Mouse (Mus musculus): ENCODE measurements at regions not wholly inside any gene's neighbourhood (a gene's known extent, or its start where the extent isn't known, plus 50 kb on each side); places are given as distances from the start of the nearest gene placed in this dataset.

DNA sequence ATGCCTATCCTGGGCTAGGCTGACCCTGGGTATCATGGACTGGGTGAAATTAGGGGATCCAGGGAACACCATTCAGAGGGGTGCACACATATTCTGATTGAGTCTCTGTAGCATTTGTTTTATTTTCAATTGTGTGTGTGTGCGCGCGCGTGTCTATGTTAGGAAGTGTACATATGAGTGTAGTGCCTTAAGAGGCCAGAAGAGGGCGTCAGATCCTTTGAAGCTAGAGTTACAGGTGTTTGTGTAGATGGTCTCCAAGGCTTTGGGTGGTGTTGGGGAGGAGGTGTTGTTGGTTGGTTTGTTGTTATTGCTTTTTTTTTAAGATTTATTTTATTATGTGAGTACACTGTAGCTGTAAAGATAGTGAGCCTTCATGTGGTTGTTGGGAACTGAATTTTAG is 147.4 kb upstream of the Clint1 start:
- Histone ChIP-seq H3K4me1 (ENCODE audit: control insufficient read depth, insufficient read depth, low read length) (no peaks in the 10 kb centered on the region), H3K4me3 (ENCODE audit: control insufficient read depth, low read depth, low read length) (no peak overlapping the region), H3K36me3 (ENCODE audit: control insufficient read depth, insufficient read depth, low read length) (no peaks in the 10 kb centered on the region), H3K27ac (ENCODE audit: control insufficient read depth, insufficient read depth, low read depth, low read length) (no peak overlapping the region), H3K27me3 (ENCODE audit: control insufficient read depth, insufficient read depth, low read length) (no peaks in the 10 kb centered on the region)
- no peak for TF ChIP-seq CTCF (IDR thresholded peaks at IDR 0.05; ENCODE audit: control insufficient read depth, insufficient read depth, insufficient replicate concordance, low read depth, low read length)
- no peak for TF ChIP-seq POLR2A (IDR thresholded peaks at IDR 0.05; ENCODE audit: control insufficient read depth, low read depth, low read length)

DNA sequence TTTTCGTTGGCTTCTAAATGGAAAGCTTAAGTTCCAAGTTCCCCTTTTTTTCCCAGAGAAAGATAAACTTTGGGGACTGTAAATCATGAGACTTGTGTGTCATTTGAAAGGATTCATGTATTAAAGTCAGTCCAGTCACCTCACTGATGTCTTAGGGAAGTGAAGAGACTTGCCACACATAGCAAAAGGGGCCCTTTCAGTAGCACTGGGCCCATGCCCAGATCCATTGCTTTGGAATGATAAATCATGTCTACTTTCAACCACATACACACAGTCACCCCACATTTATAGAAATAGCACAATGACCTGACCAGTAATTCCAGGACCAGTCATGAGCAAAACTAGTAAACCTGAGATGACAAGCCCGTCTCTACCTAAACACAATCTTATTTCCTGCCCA is 133.2 kb upstream of the Clint1 start:
- H3K27ac ChIP-seq (ENCODE audit: control insufficient read depth, insufficient read depth, low read depth, low read length), result no peak overlapping the region
- no peak overlapping the region for H3K4me3 ChIP-seq (ENCODE audit: control insufficient read depth, low read depth, low read length)
- TF ChIP-seq CTCF (IDR thresholded peaks at IDR 0.05; ENCODE audit: control insufficient read depth, insufficient read depth, insufficient replicate concordance, low read depth, low read length) (no peak), POLR2A (IDR thresholded peaks at IDR 0.05; ENCODE audit: control insufficient read depth, low read depth, low read length) (no peak)
- H3K4me1 ChIP-seq (ENCODE audit: control insufficient read depth, insufficient read depth, low read length), result no peaks in the 10 kb centered on the region
- no peaks in the 10 kb centered on the region for H3K36me3 ChIP-seq (ENCODE audit: control insufficient read depth, insufficient read depth, low read length)
- H3K27me3 ChIP-seq (ENCODE audit: control insufficient read depth, insufficient read depth, low read length), result no peaks in the 10 kb centered on the region

DNA sequence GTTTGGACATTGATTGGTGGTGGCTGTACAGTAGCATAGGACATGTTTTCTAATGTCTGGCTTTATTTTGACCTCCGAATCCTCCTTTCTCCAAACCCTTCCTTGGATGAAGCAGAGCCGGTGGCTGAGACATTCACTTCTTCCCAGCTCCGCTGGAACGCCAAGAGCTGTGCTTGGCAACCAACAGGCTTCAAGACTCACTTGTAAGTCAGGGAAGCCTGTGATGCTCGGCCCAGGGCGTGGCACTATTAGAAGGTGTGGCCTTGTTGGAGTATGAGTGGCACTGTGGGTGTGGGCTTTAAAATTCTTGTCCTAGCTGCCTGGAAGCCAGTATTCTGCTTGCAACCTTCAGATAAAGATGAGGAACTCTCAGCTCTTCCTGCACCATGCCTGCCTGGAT is 132.0 kb upstream of the Clint1 start:
- H3K36me3 ChIP-seq (ENCODE audit: control insufficient read depth, insufficient read depth, low read length), result no peaks in the 10 kb centered on the region
- H3K4me3 ChIP-seq (ENCODE audit: control insufficient read depth, low read depth, low read length), result no peak overlapping the region
- no peak overlapping the region for H3K27ac ChIP-seq (ENCODE audit: control insufficient read depth, insufficient read depth, low read depth, low read length)
- no peaks in the 10 kb centered on the region for H3K4me1 ChIP-seq (ENCODE audit: control insufficient read depth, insufficient read depth, low read length)
- H3K27me3 ChIP-seq (ENCODE audit: control insufficient read depth, insufficient read depth, low read length), result no peaks in the 10 kb centered on the region
- TF ChIP-seq POLR2A (IDR thresholded peaks at IDR 0.05; ENCODE audit: control insufficient read depth, low read depth, low read length) (no peak), CTCF (IDR thresholded peaks at IDR 0.05; ENCODE audit: control insufficient read depth, insufficient read depth, insufficient replicate concordance, low read depth, low read length) (no peak)

DNA sequence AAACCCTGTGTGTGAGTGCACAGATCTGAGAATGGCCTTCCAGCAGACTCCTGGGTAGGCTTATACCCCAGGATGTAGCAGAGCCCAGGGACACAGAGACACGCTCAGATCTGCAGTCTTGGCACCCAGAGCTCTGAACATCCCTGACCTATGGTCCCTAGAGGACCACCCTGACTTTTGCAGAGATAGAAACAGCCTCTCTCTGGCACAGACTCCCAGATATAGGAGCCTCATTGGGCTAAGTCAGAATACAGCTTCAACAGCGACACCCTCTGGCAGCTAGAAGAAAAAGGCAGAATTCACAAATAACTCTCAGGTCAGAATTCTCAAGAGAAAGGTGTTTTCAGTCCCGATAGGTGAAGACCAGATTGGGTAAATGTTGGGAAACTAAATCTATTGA is 115.3 kb upstream of the Clint1 start:
- Histone ChIP-seq H3K27ac (ENCODE audit: control insufficient read depth, insufficient read depth, low read depth, low read length) (no peak overlapping the region), H3K4me3 (ENCODE audit: control insufficient read depth, low read depth, low read length) (no peak overlapping the region), H3K36me3 (ENCODE audit: control insufficient read depth, insufficient read depth, low read length) (no peaks in the 10 kb centered on the region), H3K27me3 (ENCODE audit: control insufficient read depth, insufficient read depth, low read length) (no peaks in the 10 kb centered on the region), H3K4me1 (ENCODE audit: control insufficient read depth, insufficient read depth, low read length) (no peaks in the 10 kb centered on the region)
- TF ChIP-seq POLR2A (IDR thresholded peaks at IDR 0.05; ENCODE audit: control insufficient read depth, low read depth, low read length) (no peak), CTCF (IDR thresholded peaks at IDR 0.05; ENCODE audit: control insufficient read depth, insufficient read depth, insufficient replicate concordance, low read depth, low read length) (no peak)

DNA sequence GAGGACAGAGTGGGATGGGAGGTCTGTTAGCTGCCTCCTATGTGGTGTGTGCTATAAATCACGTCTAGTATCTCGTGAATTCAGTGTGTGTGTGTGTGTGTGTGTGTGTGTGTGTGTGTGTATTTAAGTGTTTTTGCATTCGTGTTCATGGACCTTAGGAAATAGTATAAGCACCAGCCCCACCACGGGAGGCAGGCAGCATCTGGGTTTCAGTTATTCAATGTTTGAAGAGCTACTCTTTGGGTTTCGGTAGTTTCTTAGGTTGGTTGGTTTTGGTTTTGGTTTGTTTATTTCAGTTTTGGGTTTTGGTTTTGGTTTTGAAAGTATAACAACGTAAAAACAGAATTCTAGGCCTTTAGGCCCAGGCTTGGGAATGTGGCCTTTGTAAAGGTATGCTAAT is 113.5 kb upstream of the Clint1 start:
- no peaks in the 10 kb centered on the region for H3K36me3 ChIP-seq (ENCODE audit: control insufficient read depth, insufficient read depth, low read length)
- TF ChIP-seq CTCF (IDR thresholded peaks at IDR 0.05; ENCODE audit: control insufficient read depth, insufficient read depth, insufficient replicate concordance, low read depth, low read length), result no peak
- TF ChIP-seq POLR2A (IDR thresholded peaks at IDR 0.05; ENCODE audit: control insufficient read depth, low read depth, low read length), result no peak
- no peak overlapping the region for H3K27ac ChIP-seq (ENCODE audit: control insufficient read depth, insufficient read depth, low read depth, low read length)
- H3K4me3 ChIP-seq (ENCODE audit: control insufficient read depth, low read depth, low read length), result no peak overlapping the region
- no peaks in the 10 kb centered on the region for H3K27me3 ChIP-seq (ENCODE audit: control insufficient read depth, insufficient read depth, low read length)
- no peaks in the 10 kb centered on the region for H3K4me1 ChIP-seq (ENCODE audit: control insufficient read depth, insufficient read depth, low read length)

DNA sequence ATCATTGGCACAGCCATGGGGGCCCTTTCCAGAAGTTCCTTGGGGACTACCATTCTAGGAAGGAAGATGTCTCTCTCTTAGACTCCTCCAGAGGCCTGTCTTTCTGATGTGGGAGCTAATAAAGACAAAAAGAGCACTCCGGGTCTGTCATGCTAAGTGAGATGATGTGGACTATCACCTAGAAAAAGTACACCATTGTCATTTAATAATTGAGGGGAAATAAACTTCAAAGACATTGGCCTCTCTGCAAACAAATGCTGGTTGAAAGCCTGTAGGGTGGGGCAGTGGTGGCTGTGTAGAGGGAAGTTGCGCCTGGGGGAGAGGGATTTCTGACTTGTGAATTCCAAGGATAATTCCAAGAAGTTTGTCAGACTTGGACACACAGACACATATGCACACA is 105.9 kb upstream of the Clint1 start:
- no peaks in the 10 kb centered on the region for H3K4me1 ChIP-seq (ENCODE audit: control insufficient read depth, insufficient read depth, low read length)

DNA sequence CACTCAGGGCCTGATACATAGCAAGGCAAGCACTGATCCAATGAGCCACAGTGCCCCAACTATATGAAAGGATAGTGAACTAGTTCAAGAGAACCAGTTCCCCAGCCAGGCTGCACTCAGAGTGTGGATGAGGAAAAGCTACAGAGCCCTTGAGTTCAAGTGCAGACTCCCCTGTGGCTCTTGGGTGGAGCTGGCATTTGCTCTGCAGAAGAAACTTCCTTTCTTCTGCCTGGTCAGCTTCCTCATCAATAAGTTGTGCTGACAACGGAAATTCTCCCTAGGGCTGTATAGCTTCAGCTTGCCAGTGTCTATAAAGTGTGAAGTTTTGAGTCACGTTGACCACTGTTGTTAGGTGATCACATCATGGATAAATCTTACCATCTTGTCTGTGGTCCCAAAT is 101.6 kb upstream of the Clint1 start:
- Histone ChIP-seq H3K36me3 (ENCODE audit: control insufficient read depth, insufficient read depth, low read length) (no peaks in the 10 kb centered on the region), H3K27ac (ENCODE audit: control insufficient read depth, insufficient read depth, low read depth, low read length) (no peak overlapping the region), H3K27me3 (ENCODE audit: control insufficient read depth, insufficient read depth, low read length) (no peaks in the 10 kb centered on the region), H3K4me3 (ENCODE audit: control insufficient read depth, low read depth, low read length) (no peak overlapping the region), H3K4me1 (ENCODE audit: control insufficient read depth, insufficient read depth, low read length) (no peaks in the 10 kb centered on the region)
- TF ChIP-seq CTCF (IDR thresholded peaks at IDR 0.05; ENCODE audit: control insufficient read depth, insufficient read depth, insufficient replicate concordance, low read depth, low read length), result no peak
- TF ChIP-seq POLR2A (IDR thresholded peaks at IDR 0.05; ENCODE audit: control insufficient read depth, low read depth, low read length), result no peak

More for the DNA sequence above, 105.9 kb upstream of the Clint1 start:
- no peak overlapping the region for H3K27ac ChIP-seq (ENCODE audit: control insufficient read depth, insufficient read depth, low read depth, low read length)
- no peak for TF ChIP-seq CTCF (IDR thresholded peaks at IDR 0.05; ENCODE audit: control insufficient read depth, insufficient read depth, insufficient replicate concordance, low read depth, low read length)
- no peak for TF ChIP-seq POLR2A (IDR thresholded peaks at IDR 0.05; ENCODE audit: control insufficient read depth, low read depth, low read length)
- H3K36me3 ChIP-seq (ENCODE audit: control insufficient read depth, insufficient read depth, low read length), result no peaks in the 10 kb centered on the region
- H3K4me3 ChIP-seq (ENCODE audit: control insufficient read depth, low read depth, low read length), result no peak overlapping the region
- no peaks in the 10 kb centered on the region for H3K27me3 ChIP-seq (ENCODE audit: control insufficient read depth, insufficient read depth, low read length)

DNA sequence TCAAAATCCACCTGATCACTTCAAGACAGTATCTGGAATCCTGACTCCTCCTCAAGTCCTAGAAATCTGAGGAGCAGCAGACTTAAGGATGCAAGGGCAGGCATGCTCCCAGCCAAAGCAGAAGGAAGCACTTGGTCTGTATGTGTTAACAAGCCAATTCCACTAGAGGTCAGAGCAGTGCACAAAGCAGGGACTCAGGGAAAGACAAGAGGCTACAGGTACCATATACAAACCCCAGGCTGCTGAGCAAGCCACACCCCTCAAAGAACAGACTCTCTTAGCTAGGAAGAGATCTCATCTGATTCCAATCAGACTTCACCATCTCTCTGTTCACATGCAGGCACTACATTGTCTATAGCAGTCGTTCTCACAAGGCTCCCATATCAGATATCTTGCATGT is 99.6 kb upstream of the Clint1 start:
- no peaks in the 10 kb centered on the region for H3K4me1 ChIP-seq (ENCODE audit: control insufficient read depth, insufficient read depth, low read length)
- H3K36me3 ChIP-seq (ENCODE audit: control insufficient read depth, insufficient read depth, low read length), result no peaks in the 10 kb centered on the region
- no peak overlapping the region for H3K4me3 ChIP-seq (ENCODE audit: control insufficient read depth, low read depth, low read length)
- TF ChIP-seq CTCF (IDR thresholded peaks at IDR 0.05; ENCODE audit: control insufficient read depth, insufficient read depth, insufficient replicate concordance, low read depth, low read length) (peak; percentile 41; the same call in 1 of the 2 replicates), POLR2A (IDR thresholded peaks at IDR 0.05; ENCODE audit: control insufficient read depth, low read depth, low read length) (no peak)
- no peak overlapping the region for H3K27ac ChIP-seq (ENCODE audit: control insufficient read depth, insufficient read depth, low read depth, low read length)
- H3K27me3 ChIP-seq (ENCODE audit: control insufficient read depth, insufficient read depth, low read length), result no peaks in the 10 kb centered on the region
